ENCODE assay signal across 9 mouse cellular contexts in genomic region chr17:32064762-32065161, GRCm38 (mm10). TPM values are rescaled to one million over a fixed set of nuclear protein-coding genes. Genes with fewer than 3 reads are reported as not detected.
A peak's percentile ranks its signal among the peaks of the same experiment; 100 is the strongest.
DNase-seq lines count a peak whose midpoint lies in the region; TF ChIP-seq lines count a peak whose summit lies in the region.
"Not testable (repeated sequence)": the region's sequence is repeated elsewhere in the genome, so short reads cannot be mapped to it uniquely, and the experiment has no call there.
"Had no signal": no experiment of that assay in that cellular context is flagged by ENCODE, and none has a peak within 500 bp of the region (broad histone marks: within the 10 kb centered on the region; RNA-seq: fewer than 3 reads in every experiment).

No protein-coding gene starts in this region.

- not testable (repeated sequence) for H3K27ac ChIP-seq in left cerebral cortex, adult 2 months

- intact Hi-C loops in left cerebral cortex, adult 2 months (cut with DNase I); left cerebral cortex, postnatal 4 days (cut with DNase I): not testable (repeated sequence)

- DNase-seq in 3T3-L1 (ENCODE audit: low read depth, low spot score) (peak; percentile 83), NIH3T3 (ENCODE audit: low read depth) (peak; percentile 78)
- DNase-seq in adrenal gland, postnatal 14 days = peak; percentile 31
- DNase-seq in brain, embryonic 14.5 days (ENCODE audit: low read depth) = peak; percentile 22
- peak; percentile 22 to 51 for DNase-seq in left cerebral cortex, adult 2 months (ENCODE audit: extremely low spot score in 1 of 2, low spot score in 2 of 2)
- peak; percentile 28 for DNase-seq in left cerebral cortex, postnatal 4 days
- DNase-seq in right cerebral cortex, adult 2 months (ENCODE audit: low spot score in 2 of 2) = peak; percentile 48 to 56

- H3K4me3 ChIP-seq in left cerebral cortex, adult 2 months = not testable (repeated sequence)

- not testable (repeated sequence) for TF ChIP-seq POLR2A in brain, embryonic 14.5 days (IDR thresholded peaks at IDR 0.05; ENCODE audit: borderline replicate concordance, extremely low read depth, insufficient read depth, insufficient read length, poor library complexity, severe bottlenecking)

- not testable (repeated sequence) for TF ChIP-seq CTCF in brain, embryonic 14.5 days (IDR thresholded peaks at IDR 0.05; ENCODE audit: borderline replicate concordance, extremely low read depth, insufficient read depth, insufficient read length); left cerebral cortex, adult 2 months (IDR thresholded peaks at IDR 0.05)

RNA-seq across cellular contexts. Expression of gene Hsf2bp, which starts 28.6 kb away (rescaled TPM):
- total RNA-seq in adrenal gland, postnatal 14 days (2021) = 0.78 and 0.83 TPM in 2 replicates
- polyA plus RNA-seq in brain, embryonic 14.5 days (2012; rRNA removed) = 0.49 and 0.55 TPM in 2 replicates
- total RNA-seq in left cerebral cortex, adult 2 months (2021) = 1 to 10 TPM in 1 of 2 experiments, under 1 TPM in 1; 0.93 to 1.3 TPM
- 1 to 10 TPM; 1.4 to 1.6 TPM for total RNA-seq in left cerebral cortex, postnatal 4 days (2021)
- total RNA-seq: G1E; megakaryocyte, adult 5-6 weeks had no signal
- polyA plus RNA-seq: G1E had no signal

RNA-seq across cellular contexts. Expression of gene Rrp1b, which starts 28.9 kb away (rescaled TPM):
- total RNA-seq in adrenal gland, postnatal 14 days (2021) = 24.8 and 26.3 TPM in 2 replicates
- polyA plus RNA-seq in brain, embryonic 14.5 days (2012; rRNA removed) = 22.9 and 30.1 TPM in 2 replicates
- total RNA-seq in left cerebral cortex, adult 2 months (2021) = 10 to 100 TPM; 20.6 to 24.5 TPM
- 10 to 100 TPM; 33.1 to 39.1 TPM for total RNA-seq in left cerebral cortex, postnatal 4 days (2021)

Comparison
In these comparisons a context has a peak if more than half of its experiments do, and no peak if none do; other contexts are left out.
1. DNase-seq: peak in every context shown above with its lines; median percentile 83 in 3T3-L1; 78 in NIH3T3; 52 in right cerebral cortex, adult 2 months; 36 in left cerebral cortex, adult 2 months; 31 in adrenal gland, postnatal 14 days; 28 in left cerebral cortex, postnatal 4 days; 22 in brain, embryonic 14.5 days.